Mouse (Mus musculus): Measurements from ENCODE around the gene Samd5.

DNA sequence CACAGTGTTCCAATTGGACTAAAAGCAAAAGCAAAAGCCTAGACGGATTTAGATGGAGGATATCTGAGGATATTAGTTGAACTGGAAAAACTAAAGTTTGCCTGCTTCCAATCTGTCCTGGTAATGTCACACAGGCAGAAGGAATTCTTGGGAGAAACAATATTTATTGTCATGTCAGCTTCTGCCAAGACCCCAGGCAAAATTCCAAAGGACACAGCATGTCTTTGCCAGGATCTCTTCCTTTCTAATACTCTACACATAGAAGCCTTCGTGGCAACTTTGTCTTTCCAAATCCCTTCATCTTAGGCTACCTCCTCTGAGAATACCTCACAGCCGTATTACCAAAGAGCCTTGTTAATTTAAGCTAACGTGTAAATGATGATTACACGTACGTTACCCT lies 4.7 kb downstream of the Samd5 start:
- TF ChIP-seq CTCF (conservative IDR thresholded peaks at IDR 0.05; ENCODE audit: low read length), result no peak
- TF ChIP-seq NANOG (IDR thresholded peaks at IDR 0.05; ENCODE audit: borderline replicate concordance, low read length), result no peak

Data from E14TG2a.4 (cell line).